Mouse (Mus musculus): ENCODE measurements at regions not wholly inside any gene's neighbourhood (a gene's known extent, or its start where the extent isn't known, plus 50 kb on each side); places are given as distances from the start of the nearest gene placed in this dataset.

DNA sequence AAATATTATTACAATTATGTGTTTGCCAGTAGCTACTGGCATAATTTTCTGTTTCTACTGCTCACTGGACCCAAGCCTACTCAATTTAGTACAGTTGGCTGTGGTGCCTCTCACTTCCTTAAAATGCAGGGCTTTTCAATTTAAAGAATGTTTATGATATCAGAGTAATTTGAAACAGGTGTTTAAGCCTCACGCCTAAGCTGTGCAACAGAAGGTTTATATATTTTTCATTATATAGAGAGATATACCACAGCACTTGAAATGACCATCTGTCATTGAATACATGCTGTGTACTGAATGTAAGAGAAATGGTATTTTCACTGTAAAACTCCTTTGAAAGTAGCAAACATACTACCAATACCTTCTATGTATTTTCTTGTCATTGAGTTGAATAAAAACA, 376.8 kb downstream of the Otol1 start:
- no peak for DNase-seq (ENCODE audit: inconsistent age in 2 of 2, low spot score in 1 of 2)

DNA sequence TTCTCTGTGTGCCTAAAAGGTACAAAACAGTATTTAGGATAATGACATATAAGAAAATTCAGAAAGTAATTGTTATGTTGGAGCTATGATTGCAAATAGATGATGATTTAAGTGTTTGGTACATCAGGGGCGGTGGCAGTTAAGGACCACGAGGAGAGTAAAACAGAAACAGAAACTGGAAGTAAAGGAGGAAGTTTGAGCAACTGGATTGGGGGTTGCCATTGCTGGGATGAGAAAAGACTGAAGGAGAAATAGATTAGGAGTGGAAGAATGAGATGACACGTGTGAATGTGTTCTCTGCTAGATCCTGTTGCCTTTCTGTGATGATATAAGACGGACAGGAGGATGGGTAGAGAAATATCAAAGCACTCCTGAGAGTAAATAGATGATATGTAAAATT, 378.5 kb downstream of the Otol1 start:
- DNase-seq (ENCODE audit: inconsistent age in 2 of 2, low spot score in 1 of 2), result no peak

DNA sequence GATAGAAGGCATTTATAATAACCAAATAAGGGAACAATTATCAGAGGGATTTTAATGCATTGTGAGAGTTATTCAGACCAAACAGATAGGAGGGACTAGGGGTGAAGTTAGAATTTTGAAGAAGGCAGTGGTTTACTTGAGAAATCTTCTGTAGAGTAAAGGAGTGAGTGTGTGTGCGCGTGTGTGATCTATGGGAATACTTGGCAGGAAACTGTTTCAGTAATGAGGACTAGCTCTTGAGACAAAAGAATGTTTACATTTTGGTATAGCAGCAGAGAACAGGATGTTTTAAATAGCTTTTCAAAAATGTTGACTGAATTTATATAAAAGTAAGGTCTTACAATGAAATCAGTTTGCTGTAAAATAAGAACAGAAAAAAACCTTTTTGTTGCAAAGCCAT, 393.8 kb downstream of the Otol1 start:
- no peak for DNase-seq (ENCODE audit: inconsistent age in 2 of 2, low spot score in 1 of 2)

DNA sequence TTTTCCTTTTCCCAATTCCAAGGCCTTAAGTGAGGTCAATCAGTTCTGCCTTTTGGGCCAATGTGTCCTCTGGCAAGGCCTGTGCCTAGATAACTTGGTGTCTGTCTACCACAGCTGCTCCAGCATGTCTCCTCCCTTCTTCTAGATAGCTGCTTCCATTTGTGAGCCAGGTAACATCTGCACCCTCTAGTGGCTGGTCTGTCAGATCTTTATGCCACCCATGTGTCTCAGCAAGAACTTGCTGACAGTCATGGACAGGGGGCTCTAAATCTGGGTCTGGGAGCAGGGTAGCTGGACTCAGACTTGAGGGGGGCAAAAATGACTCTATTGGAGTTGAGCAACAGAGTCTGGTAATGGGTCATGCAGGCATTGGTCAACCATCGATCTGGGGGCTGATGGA, 399.2 kb downstream of the Otol1 start:
- DNase-seq (ENCODE audit: inconsistent age in 2 of 2, low spot score in 1 of 2), result peak in 1 of 2 experiments; percentile 19

DNA sequence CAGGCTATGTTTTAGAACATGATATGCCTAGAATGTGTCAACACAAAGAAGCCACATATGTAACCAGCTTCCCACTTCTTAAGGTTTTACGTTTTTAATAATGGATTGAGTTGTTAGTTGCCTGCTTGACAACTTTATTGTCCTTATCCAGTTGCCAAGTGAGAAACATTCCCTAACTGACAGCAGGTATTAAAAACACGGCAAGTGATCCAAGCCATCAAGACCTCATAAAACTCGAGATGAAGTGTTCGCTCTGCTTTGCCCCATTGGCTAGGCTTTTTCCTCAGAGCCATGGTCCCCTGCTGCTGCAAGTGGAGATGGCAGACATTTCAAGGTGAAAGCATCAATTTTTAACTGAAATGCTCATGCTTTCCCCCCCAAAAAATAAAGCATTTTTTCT, 410.9 kb downstream of the Otol1 start:
- no peak for DNase-seq (ENCODE audit: inconsistent age in 2 of 2, low spot score in 1 of 2)

DNA sequence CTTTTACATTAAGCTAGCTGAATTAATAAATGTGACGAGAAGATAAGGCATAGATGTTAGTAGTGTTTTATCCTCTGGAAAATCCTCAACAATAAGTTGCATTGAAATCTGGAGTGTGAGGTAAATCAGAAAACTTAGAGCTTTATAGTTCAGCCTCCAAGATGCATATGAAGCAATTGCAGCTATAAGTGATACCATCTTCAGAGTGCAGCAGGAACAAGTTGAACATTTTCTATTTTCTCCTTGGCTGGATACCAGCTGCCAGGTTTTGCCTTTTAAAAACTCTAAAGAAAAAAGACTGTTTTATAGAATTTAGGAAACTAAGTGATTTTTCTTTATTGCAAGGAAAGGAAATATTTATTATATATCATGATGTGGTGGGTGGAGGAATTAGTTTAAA, 414.6 kb downstream of the Otol1 start:
- no peak for DNase-seq (ENCODE audit: inconsistent age in 2 of 2, low spot score in 1 of 2)

DNA sequence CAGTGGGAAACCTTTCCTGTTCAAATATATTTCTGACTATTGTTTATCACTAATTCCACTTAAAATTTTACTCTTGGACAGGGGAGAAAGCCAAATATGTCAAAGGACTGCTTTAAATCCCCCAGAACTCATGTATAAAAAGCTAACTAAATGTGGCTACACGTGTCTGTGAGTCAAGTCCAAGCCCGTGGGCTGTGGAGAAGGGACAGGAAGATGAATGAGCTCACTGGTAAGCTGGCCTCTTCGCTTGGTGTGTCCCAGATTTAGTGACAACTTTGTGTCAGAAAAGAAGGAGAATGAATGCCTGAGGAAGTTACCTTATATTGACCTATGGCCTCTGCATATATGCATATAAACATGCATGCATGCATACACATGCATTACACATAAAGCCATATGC, 415.3 kb downstream of the Otol1 start:
- no peak for DNase-seq (ENCODE audit: inconsistent age in 2 of 2, low spot score in 1 of 2)

DNA sequence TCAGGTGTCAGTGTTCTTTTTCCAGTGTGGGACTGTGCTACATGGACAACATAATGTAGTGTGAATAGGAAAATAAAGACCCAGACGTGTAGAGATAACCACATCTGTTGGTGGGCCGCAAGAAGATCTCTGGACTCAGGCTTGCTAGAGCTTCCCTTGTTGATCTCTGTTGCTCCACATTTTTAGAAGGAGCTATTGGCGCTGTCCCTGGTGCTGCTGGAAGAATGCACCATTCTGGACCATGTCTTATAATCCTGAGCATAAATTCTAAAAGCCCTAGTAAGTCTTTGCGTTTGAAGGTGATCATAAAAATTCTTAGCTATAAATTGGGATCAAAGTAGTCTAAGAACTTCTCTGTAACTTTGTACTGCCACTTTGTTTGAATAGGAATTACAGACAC, 429.3 kb downstream of the Otol1 start:
- DNase-seq (ENCODE audit: inconsistent age in 2 of 2, low spot score in 1 of 2), result no peak

DNA sequence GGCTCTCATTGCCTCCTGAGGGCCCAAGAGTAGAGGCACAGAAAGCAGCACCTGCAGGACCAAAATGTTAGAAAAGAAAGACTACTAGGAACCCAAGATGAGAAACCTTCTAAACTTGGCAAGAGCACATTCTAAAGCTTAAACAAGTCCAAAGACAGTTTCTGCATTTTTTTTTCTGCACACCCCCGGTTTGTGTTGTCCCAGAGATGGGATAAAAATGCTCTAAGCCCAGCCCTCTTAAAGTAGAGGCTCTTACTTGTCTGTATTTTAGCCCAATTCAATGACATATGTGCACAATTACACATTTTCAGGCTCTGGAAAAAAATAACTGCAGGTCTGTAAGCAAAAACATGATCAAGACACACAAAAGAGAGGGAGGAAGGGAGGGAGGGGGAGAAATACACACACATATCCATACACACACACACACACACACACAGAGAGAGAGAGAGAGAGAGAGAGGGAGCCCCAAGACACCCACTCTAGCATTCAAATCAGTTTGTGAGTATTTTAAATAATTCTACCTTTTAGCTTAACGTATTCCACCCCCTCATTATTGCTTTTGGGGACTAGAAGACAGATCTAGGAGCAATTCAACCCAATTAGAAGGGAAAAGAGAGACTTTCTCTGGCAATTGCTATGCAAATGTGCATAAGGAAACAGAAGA, 449.9 kb downstream of the Otol1 start:
- no peak for DNase-seq (ENCODE audit: inconsistent age in 2 of 2, low spot score in 1 of 2)

DNA sequence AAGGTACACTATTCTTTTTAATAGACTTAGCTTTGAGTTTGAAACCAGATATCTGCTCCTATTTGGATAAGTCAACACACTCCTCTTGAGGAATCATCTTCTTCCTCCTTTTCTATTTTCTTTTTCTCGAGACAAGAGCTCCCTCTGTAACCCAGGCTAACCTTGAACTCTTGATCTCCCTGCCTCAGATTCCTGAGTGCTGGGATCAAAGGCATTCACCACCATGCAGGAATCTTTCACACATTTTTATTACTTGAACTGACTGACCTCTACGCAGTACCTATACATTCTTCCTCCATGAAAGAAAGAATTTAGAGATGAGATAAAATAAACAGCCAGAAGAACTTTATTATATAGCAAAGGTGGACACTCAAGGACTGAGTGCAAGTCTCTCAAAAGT, 453.4 kb downstream of the Otol1 start:
- no peak for DNase-seq (ENCODE audit: inconsistent age in 2 of 2, low spot score in 1 of 2)

DNA sequence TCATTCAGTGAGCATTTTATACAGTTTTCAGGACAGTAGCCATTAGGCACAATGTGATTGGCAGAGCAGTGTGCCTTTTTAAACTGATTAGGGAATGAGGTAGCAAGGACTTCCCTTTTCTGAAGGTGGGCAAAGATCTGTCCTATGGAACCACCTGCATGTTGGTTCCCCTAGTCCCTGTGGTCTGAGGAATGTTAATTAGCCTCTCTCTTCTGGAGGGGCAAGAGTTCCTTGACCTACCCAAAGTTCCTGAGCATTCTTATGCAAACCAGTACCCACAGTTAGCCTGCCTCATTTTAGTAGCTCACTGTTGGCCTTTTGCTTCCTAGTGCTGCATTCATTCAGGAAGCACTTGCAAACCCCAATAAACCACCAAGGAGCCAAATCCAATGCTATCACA, 455.8 kb downstream of the Otol1 start:
- no peak for DNase-seq (ENCODE audit: inconsistent age in 2 of 2, low spot score in 1 of 2)

DNA sequence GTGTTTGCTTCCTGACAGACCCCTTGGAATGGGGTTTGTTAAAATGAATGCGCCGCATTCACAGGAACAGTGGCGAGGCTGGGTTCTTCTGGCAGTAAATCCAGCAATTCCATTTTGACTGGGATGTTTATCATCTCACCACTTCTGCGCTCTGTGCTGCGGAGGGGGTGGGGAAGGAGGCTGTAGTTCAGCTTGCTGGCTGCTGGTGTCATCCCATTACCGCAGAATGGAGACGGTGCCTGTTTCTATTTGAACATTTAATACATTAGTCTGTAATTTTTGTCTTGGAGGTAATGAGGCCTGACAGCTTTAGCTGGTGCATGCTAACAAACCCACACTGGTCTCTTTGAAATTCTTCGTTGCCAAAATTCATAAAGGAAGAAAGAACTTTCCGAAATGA, 475.1 kb downstream of the Otol1 start:
- peak; percentile 3 to 24 for DNase-seq (ENCODE audit: inconsistent age in 2 of 2, low spot score in 1 of 2)

DNA sequence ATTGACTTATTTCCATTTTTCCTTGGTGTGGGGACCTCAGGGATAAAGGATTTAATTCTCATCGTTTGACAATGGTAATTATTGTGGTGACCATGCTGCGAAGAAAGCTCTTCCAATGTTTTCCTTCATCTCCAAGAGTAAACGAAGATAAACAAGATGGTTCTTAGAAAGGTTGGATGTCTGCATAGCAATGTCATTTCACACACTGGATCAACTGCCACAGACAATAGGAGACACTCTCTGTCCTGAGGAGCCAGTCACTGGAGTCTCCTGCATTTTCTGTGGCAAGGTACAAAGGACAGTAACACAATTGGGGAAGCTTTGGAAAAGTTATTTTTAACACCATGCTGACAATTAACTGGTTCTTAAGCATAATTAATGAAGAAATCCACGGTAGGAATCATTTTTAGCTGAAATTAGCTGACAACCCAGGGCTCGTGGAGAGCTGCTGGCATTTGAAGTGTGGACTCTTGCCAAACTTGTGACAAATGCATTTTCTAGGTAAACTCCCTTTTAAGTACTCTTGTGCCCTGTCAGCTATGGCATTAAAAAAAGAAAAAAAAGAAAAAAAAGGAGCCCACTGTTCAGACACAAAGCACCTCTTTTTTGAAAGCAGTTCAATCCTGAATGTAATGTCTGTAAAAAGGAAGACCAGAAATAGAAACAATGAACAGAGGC, 475.8 kb downstream of the Otol1 start:
- DNase-seq (ENCODE audit: inconsistent age in 2 of 2, low spot score in 1 of 2), result no peak

DNA sequence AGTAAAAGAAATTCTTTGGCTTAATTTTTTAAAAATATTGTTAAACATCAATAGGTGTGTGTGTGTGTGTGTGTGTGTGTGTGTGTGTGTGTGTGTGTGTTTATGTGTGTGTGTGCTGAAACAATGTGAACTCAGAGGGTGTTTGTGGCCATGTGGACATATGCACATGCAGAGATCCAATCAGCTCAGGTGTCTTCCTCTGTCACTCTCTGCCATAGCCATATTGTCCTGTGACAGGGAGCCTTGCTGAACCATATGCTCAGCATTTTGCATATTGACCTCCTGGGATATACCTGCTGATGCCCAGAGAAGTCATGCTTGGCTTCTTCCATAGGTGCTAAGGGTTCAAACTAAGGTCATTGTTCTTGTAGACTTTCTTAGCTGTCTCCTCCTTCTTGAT, 489.0 kb downstream of the Otol1 start:
- DNase-seq (ENCODE audit: inconsistent age in 2 of 2, low spot score in 1 of 2), result no peak

DNA sequence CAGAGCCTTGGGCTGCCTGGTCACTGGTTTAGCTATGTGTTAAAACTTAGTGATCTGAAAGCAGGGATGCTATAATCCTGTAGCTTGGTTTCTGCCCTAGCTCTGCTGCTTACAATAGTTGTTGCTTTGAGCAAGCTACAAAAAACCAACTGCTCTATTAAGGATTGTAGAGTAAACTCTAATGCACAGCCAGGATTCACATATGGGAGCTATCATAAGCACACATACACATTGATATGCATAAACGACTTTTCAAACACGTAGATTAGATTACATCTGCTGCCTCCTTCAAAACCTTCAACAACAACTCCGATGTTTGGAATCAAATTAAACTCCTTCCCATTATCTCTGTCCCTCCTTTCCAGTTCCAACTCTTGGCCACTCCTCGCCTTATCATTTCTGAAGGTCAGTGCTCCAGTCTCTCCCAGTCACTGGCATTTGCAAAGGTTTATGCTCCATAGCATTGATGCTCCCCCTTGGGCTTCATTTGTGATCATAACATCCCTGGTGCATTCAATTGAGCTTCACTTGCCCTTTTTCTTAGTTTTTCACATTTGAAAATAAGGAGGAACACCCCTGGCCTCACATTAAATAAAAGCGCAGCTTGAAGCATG, 492.9 kb downstream of the Otol1 start:
- no peak for DNase-seq (ENCODE audit: inconsistent age in 2 of 2, low spot score in 1 of 2)

DNA sequence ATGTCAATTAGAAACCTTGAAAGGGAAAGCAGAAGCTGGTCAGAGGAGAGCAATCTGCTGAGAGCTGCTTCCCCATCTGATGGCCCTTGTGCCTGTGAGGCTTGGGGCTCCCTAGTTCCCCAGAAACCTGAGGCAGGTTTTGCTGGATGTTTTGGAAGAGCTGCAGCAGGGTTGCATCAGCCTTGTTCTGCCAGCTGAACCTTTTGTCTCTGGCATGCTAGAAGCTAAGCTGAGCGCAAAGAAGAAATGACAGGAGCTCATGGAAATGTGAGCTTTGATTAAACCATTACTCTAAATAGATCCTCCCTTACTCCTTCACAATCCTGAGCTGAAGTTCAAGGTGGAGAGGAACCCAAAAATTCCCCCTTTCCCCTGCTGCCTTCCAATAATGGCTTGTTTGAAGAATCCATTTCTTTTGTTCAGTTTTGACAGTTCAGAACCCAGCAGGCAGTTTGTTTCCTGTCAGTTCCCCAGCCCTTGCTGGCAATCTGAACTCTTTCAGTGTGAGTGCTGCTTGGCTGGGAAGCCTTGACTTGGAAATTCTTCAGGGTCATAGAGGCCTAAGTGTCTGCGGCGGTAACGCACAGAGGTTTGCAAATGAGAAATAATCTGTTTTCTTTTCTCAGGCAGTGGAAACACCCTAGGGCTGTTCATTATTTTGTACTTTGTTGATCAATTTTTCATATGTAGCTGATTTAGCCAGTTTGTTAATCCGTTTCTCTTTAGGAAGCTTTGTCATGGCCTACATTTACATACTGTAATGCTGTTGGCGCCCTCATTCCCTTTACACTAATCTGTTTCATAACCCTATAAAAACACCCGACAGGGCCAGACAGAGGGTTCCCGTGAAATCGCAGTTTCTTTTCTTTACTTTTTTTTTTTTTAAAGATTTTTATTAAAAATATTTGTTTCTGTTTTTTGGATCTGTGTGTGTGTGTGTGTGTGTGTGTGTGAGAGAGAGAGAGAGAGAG, 493.9 kb downstream of the Otol1 start:
- DNase-seq (ENCODE audit: inconsistent age in 2 of 2, low spot score in 1 of 2), result no peak

DNA sequence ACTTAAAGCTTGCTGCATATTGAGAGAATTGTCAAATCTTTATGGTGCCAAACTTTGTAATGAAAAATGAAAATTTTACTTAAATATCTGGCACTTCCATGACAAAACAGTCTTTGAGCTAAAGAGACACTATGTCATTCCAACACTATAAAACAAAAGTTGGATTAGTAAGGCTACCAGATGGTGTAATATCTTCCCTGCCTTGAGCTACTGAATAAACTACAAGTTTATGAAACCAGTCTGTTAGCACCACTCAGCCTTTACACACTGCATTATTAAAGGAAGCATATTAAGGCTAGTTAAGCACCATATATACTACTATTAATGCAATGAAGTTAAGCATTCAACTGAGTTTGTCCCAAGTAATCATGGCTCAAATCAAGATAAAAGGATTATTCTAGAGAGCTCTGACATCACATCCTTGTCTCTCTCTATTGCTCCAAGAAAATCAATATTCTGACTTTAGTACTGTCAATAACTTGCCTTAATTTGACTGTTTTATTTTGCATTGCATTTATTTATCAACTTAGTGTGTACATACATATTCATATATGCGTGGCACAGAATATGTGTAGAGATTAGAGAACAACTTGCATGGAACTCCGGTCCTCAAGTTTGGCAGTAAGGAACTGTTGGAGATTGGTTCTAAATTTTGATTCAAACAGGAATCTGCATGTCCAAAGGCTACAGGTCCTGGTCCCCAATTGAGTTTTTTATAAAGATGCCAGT, 526.3 kb downstream of the Otol1 start:
- no peak for DNase-seq (ENCODE audit: inconsistent age in 2 of 2, low spot score in 1 of 2)

DNA sequence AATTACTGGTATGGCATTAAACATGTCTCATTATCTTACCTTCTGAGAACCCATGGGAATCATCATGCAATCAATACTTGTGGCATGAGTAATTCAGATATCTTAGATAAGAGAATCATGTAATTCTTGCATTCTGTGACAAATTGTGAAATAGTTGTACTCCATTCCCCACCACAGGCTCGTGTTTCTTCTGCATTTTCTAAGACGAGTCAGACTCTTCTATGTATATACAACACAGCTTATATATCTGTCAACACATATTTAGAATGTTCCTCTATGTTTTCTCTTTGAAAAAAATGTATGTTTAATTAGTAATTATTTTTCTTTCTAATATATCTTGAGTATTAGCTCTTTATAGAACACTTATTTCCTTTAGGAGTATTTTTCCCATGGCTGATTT, 527.7 kb downstream of the Otol1 start:
- no peak for DNase-seq (ENCODE audit: inconsistent age in 2 of 2, low spot score in 1 of 2)

DNA sequence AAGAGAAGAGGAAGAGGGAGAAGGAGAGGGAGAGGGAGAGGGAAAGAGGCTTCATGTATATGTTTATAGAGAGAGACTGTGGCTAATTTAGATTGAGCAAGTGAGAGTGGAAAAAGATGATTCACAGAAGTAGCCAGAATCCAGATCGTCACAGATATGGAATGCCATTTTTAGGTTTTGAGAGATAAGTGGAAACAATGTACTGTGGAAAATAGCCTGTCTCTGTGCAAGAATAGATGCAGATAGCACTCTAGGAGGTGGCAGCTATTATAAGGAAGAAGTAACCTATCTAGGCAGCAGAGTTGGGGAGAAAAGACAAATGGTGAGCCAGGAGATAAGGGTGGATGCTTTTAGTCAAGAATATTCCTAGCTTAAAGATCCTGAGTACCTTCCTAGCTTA, 536.5 kb downstream of the Otol1 start:
- DNase-seq (ENCODE audit: inconsistent age in 2 of 2, low spot score in 1 of 2), result no peak

DNA sequence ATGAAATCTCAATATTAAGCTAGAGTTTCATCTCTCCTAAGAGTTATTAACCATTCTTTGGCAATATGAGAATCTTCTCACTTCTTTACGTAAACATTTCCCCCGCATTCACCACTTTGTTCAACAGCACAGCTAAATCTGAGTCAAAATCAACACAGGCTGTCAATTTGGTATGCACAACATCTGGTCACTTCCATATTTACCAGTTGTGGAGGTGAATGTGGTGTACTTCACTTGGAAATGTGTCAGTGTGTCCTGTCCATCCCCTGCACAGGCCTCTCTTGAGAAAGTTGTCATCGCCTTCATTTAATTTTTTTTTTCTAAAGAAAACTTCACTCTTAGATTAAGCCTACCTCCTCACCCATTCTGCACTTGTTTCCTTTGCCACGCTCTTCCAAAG, 550.4 kb downstream of the Otol1 start:
- no peak for DNase-seq (ENCODE audit: inconsistent age in 2 of 2, low spot score in 1 of 2)

All from adrenal gland, adult (tissue).